Mouse (Mus musculus) left cerebral cortex, adult 2 months (tissue): Measurements from ENCODE around the gene Rpe. TPM values are rescaled to one million over a fixed set of nuclear protein-coding genes. Genes with fewer than 3 reads are reported as not detected.

Experiments
- DNase-seq, 2 experiments: peaks; one replicate each; pipeline ENCODE4 v3.0.0; 2021 to 2022; ENCODE audit warnings: low spot score in 2 of 2, mixed read lengths in 1 of 2; ENCODE audit errors: extremely low spot score in 1 of 2
- H3K27ac ChIP-seq: fragments of 200-600 bp; 2 replicates; pipeline ENCODE4 v1.8.1; 2022
- H3K4me3 ChIP-seq: fragments of 200-600 bp; 2 replicates; pipeline ENCODE4 v1.8.1; 2022
- CTCF ChIP-seq: fragments of 200-600 bp; IDR thresholded peaks from 2 replicates; pipeline ENCODE4 v1.8.1; 2022; ENCODE audit warnings: antibody characterized with exemption, mild to moderate bottlenecking, moderate library complexity
- intact Hi-C: fragments of 180-260 bp; cut with DNase I; formaldehyde crosslinking; loops from one replicate; pipeline ENCODE4 v1.15.1; 2025
- long read RNA-seq, 2 experiments: library from polyadenylated mRNA; stranded (forward); transcript quantifications; one replicate each; pipeline ENCODE4 v2.0.0; 2021; ENCODE audit warnings: borderline mapping rate in 2 of 2
- total RNA-seq, 2 experiments: library from RNA; stranded (reverse); gene quantifications; 2 replicates each; pipeline ENCODE4 v1.2.3; 2021

The Rpe gene
- 10 to 100 TPM; 34.6 to 38.5 TPM for total RNA-seq
- long read RNA-seq, experiment 1, transcript Rpe-201 (6 exons, 2,692 nt) = major isoform, 20 of 52 reads
- long read RNA-seq, experiment 1, partial matches to known transcripts = 9 of 52 reads
- long read RNA-seq, experiment 1, other reads (novel, unspliced or antisense) = 21 of 52 reads
- long read RNA-seq, experiment 2, transcript Rpe-201 (6 exons, 2,692 nt) = major isoform, 16 of 43 reads
- long read RNA-seq, experiment 2, partial matches to known transcripts = 4 of 43 reads
- long read RNA-seq, experiment 2, other reads (novel, unspliced or antisense) = 21 of 43 reads

GRCm38 (mm10) chr1:66700693-66701575, at the start of gene Rpe:
Gene Rpe (plus strand): TSS chr1:66700831.
- peak within 1 kb of the TSS; percentile 72 for H3K4me3 ChIP-seq
- peak within 1 kb of the TSS; percentile 83 for H3K27ac ChIP-seq
- DNase-seq = peak; percentile 91 to 93
- TF ChIP-seq CTCF = no peak
- intact Hi-C loops = loop anchor here (1.0 to 5.0 kb wide), 2 partner anchors 116 to 136 kb away; partner anchors contain the start of gene Kansl1l

- no peak overlapping the region for H3K4me3 ChIP-seq
- intact Hi-C loops = loop anchor here (2.0 kb wide), 1 partner anchor 550 kb away; no protein-coding TSS in a partner anchor
- H3K27ac ChIP-seq = no peak overlapping the region; the same call in 1 of the 2 replicates
- peak in 1 of 2 experiments; percentile 46 for DNase-seq
- no peak for TF ChIP-seq CTCF
These were observed 45.4 kb upstream of the Rpe start for GRCm38 (mm10) chr1:66655119-66655746.

- no peak for DNase-seq
- no peak overlapping the region for H3K27ac ChIP-seq
- intact Hi-C loops = loop anchor here (2.0 kb wide), 1 partner anchor 551 kb away; no protein-coding TSS in a partner anchor
These were observed 44.9 kb upstream of the Rpe start for GRCm38 (mm10) chr1:66655747-66656119.

GRCm38 (mm10) chr1:66671475-66671874, 29.2 kb upstream of the Rpe start:
- no peak for TF ChIP-seq CTCF
- intact Hi-C loops = no loop called here
- no peak for DNase-seq
- Histone ChIP-seq H3K27ac (no peak overlapping the region), H3K4me3 (no peak overlapping the region)

More at GRCm38 (mm10) chr1:66655747-66656119, 44.9 kb upstream of the Rpe start:
- TF ChIP-seq CTCF = peak; percentile 80
- H3K4me3 ChIP-seq = no peak overlapping the region

GRCm38 (mm10) chr1:66672812-66673211, 27.8 kb upstream of the Rpe start:
- Histone ChIP-seq H3K4me3 (no peak overlapping the region), H3K27ac (no peak overlapping the region)
- no peak for DNase-seq
- TF ChIP-seq CTCF = no peak
- intact Hi-C loops = no loop called here

GRCm38 (mm10) chr1:66677928-66678327, 22.7 kb upstream of the Rpe start:
- no peak for DNase-seq
- H3K27ac ChIP-seq = no peak overlapping the region
- intact Hi-C loops = loop anchor here (2.0 kb wide), 1 partner anchor 161 kb away; no protein-coding TSS in a partner anchor
- no peak overlapping the region for H3K4me3 ChIP-seq
- no peak for TF ChIP-seq CTCF

GRCm38 (mm10) chr1:66678662-66679061, 22.0 kb upstream of the Rpe start:
- intact Hi-C loops = loop anchor here (2.0 kb wide), 1 partner anchor 160 kb away; no protein-coding TSS in a partner anchor
- peak; percentile 27 for TF ChIP-seq CTCF

DNA sequence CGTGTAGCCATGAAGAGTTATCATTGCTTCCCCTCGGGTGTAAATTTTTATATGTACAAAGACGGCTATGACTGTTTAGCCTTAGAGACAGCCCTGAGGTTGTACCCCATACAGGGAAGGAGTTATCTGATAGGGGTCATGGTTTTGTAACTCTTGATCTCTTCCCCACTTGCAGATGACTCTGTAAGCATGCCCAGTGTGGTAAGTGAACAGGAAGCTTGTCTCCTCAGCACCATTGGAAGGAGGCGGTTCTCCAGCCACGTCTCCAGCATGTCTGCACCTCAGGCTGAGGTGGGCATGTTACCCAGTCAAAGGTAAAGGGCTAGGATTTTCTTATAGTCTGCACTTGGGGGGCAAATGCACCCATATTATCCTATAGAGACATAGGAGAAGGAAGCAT, 17.7 kb upstream of the Rpe start:
- H3K4me3 ChIP-seq = no peak overlapping the region
- DNase-seq = no peak
- no peak for TF ChIP-seq CTCF
- intact Hi-C loops = no loop called here
- H3K27ac ChIP-seq = no peak overlapping the region

More at GRCm38 (mm10) chr1:66678662-66679061, 22.0 kb upstream of the Rpe start:
- Histone ChIP-seq H3K27ac (no peak overlapping the region), H3K4me3 (no peak overlapping the region)
- no peak for DNase-seq

DNA sequence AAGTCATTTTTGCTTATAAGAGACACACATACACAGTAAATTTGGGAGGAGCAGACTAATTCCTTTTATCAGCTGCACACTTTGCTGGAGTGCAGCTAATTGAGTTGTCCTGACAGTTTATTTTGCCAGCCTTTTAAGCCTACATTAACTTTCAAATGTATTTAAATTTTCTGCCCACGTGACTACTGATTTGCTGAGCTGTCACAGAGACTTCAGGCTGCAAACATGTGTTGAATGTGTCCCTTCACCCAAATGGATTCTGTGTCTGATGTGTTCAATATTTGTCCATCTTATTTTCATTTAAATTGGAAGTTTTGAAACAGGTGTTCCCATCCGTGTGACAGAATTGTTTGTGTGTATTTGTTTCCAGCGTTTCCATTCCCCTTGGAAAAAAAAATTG, 8.9 kb upstream of the Rpe start:
- no peak for TF ChIP-seq CTCF
- Histone ChIP-seq H3K27ac (no peak overlapping the region), H3K4me3 (no peak overlapping the region)
- no peak for DNase-seq
- intact Hi-C loops = no loop called here

GRCm38 (mm10) chr1:66692308-66692707, 8.3 kb upstream of the Rpe start:
- TF ChIP-seq CTCF = no peak
- Histone ChIP-seq H3K4me3 (no peak overlapping the region), H3K27ac (no peak overlapping the region; the same call in 1 of the 2 replicates)
- intact Hi-C loops = no loop called here
- no peak for DNase-seq

DNA sequence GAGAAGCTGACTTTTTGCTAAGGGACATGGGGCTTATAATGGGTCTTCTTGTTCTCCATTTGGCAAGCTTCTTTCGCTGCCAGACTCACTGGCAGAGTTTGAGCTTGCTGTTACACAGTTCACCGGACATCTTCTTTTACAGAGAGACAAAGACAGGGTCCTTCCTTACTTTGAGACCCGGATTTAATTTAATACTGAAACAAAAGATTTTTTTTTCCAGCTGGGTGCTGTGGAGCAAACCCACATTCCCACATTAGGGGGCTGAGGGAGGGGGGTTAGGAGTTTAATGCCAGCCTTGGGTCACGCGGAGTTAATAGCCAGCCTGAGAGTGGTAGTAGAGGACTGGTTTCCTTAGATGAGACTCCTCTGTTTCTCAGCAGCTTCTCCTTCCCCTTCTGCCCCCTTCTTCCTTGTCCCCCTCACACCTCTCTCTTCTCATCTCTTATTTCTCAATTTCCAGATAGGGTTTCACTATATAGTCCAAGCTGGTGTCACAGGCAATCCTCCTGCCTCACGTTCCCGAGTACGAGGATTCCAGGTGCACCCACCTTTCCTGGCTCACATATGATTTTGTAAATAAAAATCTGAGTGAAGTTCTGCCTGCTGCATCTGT, 7.7 kb upstream of the Rpe start:
- H3K4me3 ChIP-seq = no peak overlapping the region
- DNase-seq = no peak
- TF ChIP-seq CTCF = no peak
- intact Hi-C loops = no loop called here
- H3K27ac ChIP-seq = no peak overlapping the region
